Mouse (Mus musculus) heart, postnatal 0 days (tissue): Measurements from ENCODE around the gene Cx3cr1.

ENCODE experiments used
- CTCF ChIP-seq: IDR thresholded peaks from 2 replicates; pipeline ENCODE4 v1.5.1; 2016; ENCODE audit warnings: antibody characterized with exemption, control low read depth, low read depth
- EP300 ChIP-seq: IDR thresholded peaks from 2 replicates; pipeline ENCODE4 v1.6.1; 2016; ENCODE audit warnings: antibody characterized with exemption, low read depth

DNA sequence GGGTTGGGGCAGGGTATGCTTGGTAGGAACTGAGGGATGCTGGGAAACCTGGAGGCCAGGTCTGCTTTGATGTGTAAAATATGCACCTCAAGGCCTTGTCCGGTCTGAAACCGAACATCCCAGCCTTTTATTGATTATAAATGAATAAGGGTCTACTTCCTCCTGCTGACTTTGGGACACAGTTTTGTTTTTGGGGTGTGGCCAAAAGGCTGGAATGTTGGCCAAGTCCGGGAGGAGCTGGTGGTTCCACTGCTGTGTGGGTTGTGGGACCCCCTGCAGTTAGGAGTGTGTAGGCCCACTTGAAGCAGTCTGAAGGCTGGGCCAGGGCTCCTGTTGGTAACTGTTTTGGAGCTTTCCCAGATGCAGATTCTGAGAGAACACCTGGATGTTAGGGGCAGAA is 63.7 kb downstream of the Cx3cr1 start:
- TF ChIP-seq CTCF = no peak
- TF ChIP-seq EP300 = no peak
